Mouse (Mus musculus) forebrain, embryonic 11.5 days (tissue): ENCODE data around the gene Lyg2. TPM values are rescaled to one million over a fixed set of nuclear protein-coding genes. Genes with fewer than 3 reads are reported as not detected.

Source experiments
- ATAC-seq: fragments of 200-750 bp; cut with Nextera tagmentation; replicated peaks from 2 replicates; pipeline ENCODE4 v1.8.0; 2017; ENCODE audit warnings: moderate TSS enrichment; ENCODE audit not compliant: low FRiP score
- DNase-seq: peaks from one replicate; pipeline ENCODE4 v3.0.0-alpha.2; 2017; ENCODE audit warnings: low spot score
- H3K27ac ChIP-seq: fragments of 300-500 bp; sonication (generic); 2 replicates; pipeline ENCODE4 v1.5.1; 2014; ENCODE audit warnings: low read depth, low read length
- H3K27me3 ChIP-seq: fragments of 300-500 bp; sonication (generic); 2 replicates; pipeline ENCODE4 v1.6.1; 2014; ENCODE audit warnings: mild to moderate bottlenecking, low read length, mixed read lengths; ENCODE audit not compliant: control insufficient read depth, insufficient read depth
- H3K36me3 ChIP-seq: fragments of 300-500 bp; sonication (generic); 2 replicates; pipeline ENCODE4 v1.6.1; 2014; ENCODE audit warnings: mild to moderate bottlenecking, low read length, moderate library complexity, mixed read lengths; ENCODE audit not compliant: control insufficient read depth, insufficient read depth
- H3K4me1 ChIP-seq: fragments of 300-500 bp; sonication (generic); replicated peaks from 2 replicates; pipeline ENCODE4 v1.6.1; 2014; ENCODE audit warnings: low read length, mixed read lengths; ENCODE audit not compliant: control insufficient read depth, insufficient read depth
- H3K4me2 ChIP-seq: fragments of 300-500 bp; sonication (generic); 2 replicates; pipeline ENCODE4 v1.6.1; 2014; ENCODE audit warnings: low read depth, mild to moderate bottlenecking, low read length, moderate library complexity, mixed read lengths; ENCODE audit not compliant: severe bottlenecking
- H3K4me3 ChIP-seq: fragments of 300-500 bp; sonication (generic); 2 replicates; pipeline ENCODE4 v1.5.1; 2014; ENCODE audit warnings: low read depth, low read length
- H3K9ac ChIP-seq: fragments of 300-500 bp; sonication (generic); 2 replicates; pipeline ENCODE4 v1.6.1; 2014; ENCODE audit warnings: low read length
- H3K9me3 ChIP-seq: fragments of 300-500 bp; sonication (generic); 2 replicates; pipeline ENCODE4 v1.6.1; 2016; ENCODE audit warnings: low read length, mixed read lengths; ENCODE audit not compliant: control insufficient read depth
- WGBS: fragments of 180-500 bp; shearing (Covaris S2); extraction: QIAGEN DNeasy Blood & Tissue Kit; methylation state at CpG from one replicate; pipeline ENCODE4 v1.1.7; 2014; 5-methylcytosine and 5-hydroxymethylcytosine counted together
- polyA plus RNA-seq: library from polyadenylated mRNA; unstranded; fragments of >200 nt; fragmentation: Nextera tagmentation; extraction: Ambion mirVana; gene quantifications from 2 replicates; pipeline ENCODE4 v1.2.1, GENCODE M21; 2014

Gene Lyg2
- polyA plus RNA-seq, 1 experiment from 2014 or later, result not detected

GRCm38 (mm10) chr1:37865401-37866215 lies 50.7 kb downstream of the Lyg2 start:
- H3K27me3 ChIP-seq, result no peaks in the 10 kb centered on the region; the same call in 1 of the 2 replicates
- ATAC-seq (no peak), DNase-seq (no peak)
- H3K4me1 ChIP-seq, result no peaks in the 10 kb centered on the region; the same call in 1 of the 2 replicates
- peak overlapping the region; percentile 86 for H3K27ac ChIP-seq
- H3K9me3 ChIP-seq, result no peaks in the 10 kb centered on the region
- H3K4me2 ChIP-seq, result peak overlapping the region; percentile 74
- peak overlapping the region; percentile 61 for H3K4me3 ChIP-seq
- no peaks in the 10 kb centered on the region for H3K36me3 ChIP-seq
- H3K9ac ChIP-seq, result peak overlapping the region; percentile 70
- 11% methylated on average over 23 of the region's 23 CpGs for WGBS

- Histone ChIP-seq H3K9me3 (no peaks in the 10 kb centered on the region), H3K36me3 (no peaks in the 10 kb centered on the region), H3K4me3 (peak overlapping the region; percentile 61), H3K9ac (peak overlapping the region; percentile 70), H3K27me3 (no peaks in the 10 kb centered on the region; the same call in 1 of the 2 replicates), H3K4me2 (peak overlapping the region; percentile 74), H3K4me1 (no peaks in the 10 kb centered on the region; the same call in 1 of the 2 replicates), H3K27ac (peak overlapping the region; percentile 86)
- peak; percentile 99 for ATAC-seq
- DNase-seq, result peak; percentile 100
- under 1% methylated on average over 63 of the region's 90 CpGs for WGBS
Observed at GRCm38 (mm10) chr1:37864511-37865400, 51.5 kb downstream of the Lyg2 start.

Other genes with a start within 250 kb of the Lyg2 start
- gene 2010300C02Rik, start 196.4 kb downstream of the Lyg2 start, polyA plus RNA-seq, result 0.68 and 0.86 TPM in 2 replicates
- 14.0 and 14.2 TPM in 2 replicates for gene Tsga10, start 50.1 kb downstream of the Lyg2 start, polyA plus RNA-seq
- gene Lipt1, start 44.8 kb downstream of the Lyg2 start, polyA plus RNA-seq, result 8.6 and 9.1 TPM in 2 replicates
- 24.7 and 28.7 TPM in 2 replicates for gene Mitd1, start 26.1 kb downstream of the Lyg2 start, polyA plus RNA-seq
- 210 and 234 TPM in 2 replicates for gene Mrpl30, start 26.0 kb downstream of the Lyg2 start, polyA plus RNA-seq
- not detected in 2 replicates for gene Lyg1, start 41.3 kb upstream of the Lyg2 start, polyA plus RNA-seq
- gene Txndc9, start 81.4 kb upstream of the Lyg2 start, polyA plus RNA-seq, result 147 and 163 TPM in 2 replicates
- gene Eif5b, start 81.5 kb upstream of the Lyg2 start, polyA plus RNA-seq, result 30.2 and 32.6 TPM in 2 replicates
- 44.0 and 44.6 TPM in 2 replicates for gene Rev1, start 213.3 kb upstream of the Lyg2 start, polyA plus RNA-seq